Mouse (Mus musculus): Measurements from ENCODE around the gene Ccdc32. TPM values are rescaled to one million over a fixed set of nuclear protein-coding genes. Genes with fewer than 3 reads are reported as not detected.

The Ccdc32 gene
- polyA plus RNA-seq, 1 experiment from 2014 or later = 55.9 TPM

- ATAC-seq = no peak
- Histone ChIP-seq H3K27me3 (replicated peaks; ENCODE audit: control insufficient read depth, insufficient read depth, low read length) (peaks cover 4% of the 10 kb centered on the region; the same call in 1 of the 2 replicates), H3K4me1 (replicated peaks; ENCODE audit: control insufficient read depth, insufficient read depth, low read length) (no peaks in the 10 kb centered on the region), H3K9me3 (ENCODE audit: control insufficient read depth) (no peaks in the 10 kb centered on the region), H3K27ac (ENCODE audit: low read depth, low read length) (no peak overlapping the region), H3K9ac (ENCODE audit: low read depth, low read length) (no peak overlapping the region), H3K4me2 (replicated peaks; ENCODE audit: low read depth) (no peak overlapping the region), H3K4me3 (ENCODE audit: low read depth, low read length) (no peak overlapping the region), H3K36me3 (ENCODE audit: control insufficient read depth, insufficient read depth) (no peaks in the 10 kb centered on the region)
- WGBS = 82% methylated on average over 3 of the region's 3 CpGs
- TF ChIP-seq CTCF (IDR thresholded peaks at IDR 0.05; ENCODE audit: low read depth) = no peak
These were observed 30.1 kb downstream of the Ccdc32 start for GRCm38 (mm10) chr2:118999025-118999639.

DNA sequence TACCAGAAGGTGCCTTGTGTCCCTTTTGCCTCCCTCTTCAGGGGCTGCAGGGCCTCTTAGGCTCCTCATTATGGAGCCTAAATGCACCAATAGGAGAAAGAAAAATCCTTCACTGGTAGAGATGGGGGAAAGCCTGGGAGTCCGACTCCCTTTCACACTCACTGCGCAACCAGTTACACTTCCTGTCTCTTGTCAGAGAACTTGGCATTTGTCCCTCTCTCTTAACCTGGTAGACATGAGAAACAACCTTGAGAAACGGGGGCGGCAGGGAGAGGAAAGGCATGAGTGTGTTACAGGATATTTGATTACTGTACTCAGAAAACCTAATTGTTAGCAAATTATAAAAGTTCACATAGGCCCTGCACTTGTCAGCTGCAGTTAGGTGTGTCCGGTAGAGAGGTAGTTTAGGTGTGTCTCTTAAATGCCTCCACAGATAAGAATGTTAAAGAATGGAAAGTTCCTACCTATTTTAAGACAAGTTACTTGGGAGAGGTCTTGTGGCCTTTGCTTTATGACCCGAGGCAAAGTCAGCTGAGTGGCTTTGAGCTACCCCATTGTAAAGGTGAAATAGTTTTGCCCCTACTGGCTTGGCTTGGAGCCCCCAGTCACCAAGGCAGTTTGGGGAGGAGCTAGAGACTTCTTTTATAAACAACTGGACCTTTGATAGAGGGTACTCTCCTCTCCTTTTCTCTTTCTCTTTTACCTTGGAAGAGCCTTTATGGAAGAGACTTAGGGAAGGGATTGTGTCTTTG, 30.9 kb downstream of the Ccdc32 start:
- ATAC-seq = no peak
- H3K36me3 ChIP-seq (ENCODE audit: control insufficient read depth, insufficient read depth) = no peaks in the 10 kb centered on the region
- H3K27ac ChIP-seq (ENCODE audit: low read depth, low read length) = no peak overlapping the region
- peaks cover 4% of the 10 kb centered on the region; the same call in 1 of the 2 replicates for H3K27me3 ChIP-seq (replicated peaks; ENCODE audit: control insufficient read depth, insufficient read depth, low read length)
- no peak overlapping the region for H3K9ac ChIP-seq (ENCODE audit: low read depth, low read length)
- 34% methylated on average over 6 of the region's 6 CpGs for WGBS
- H3K4me3 ChIP-seq (ENCODE audit: low read depth, low read length) = no peak overlapping the region
- H3K4me1 ChIP-seq (replicated peaks; ENCODE audit: control insufficient read depth, insufficient read depth, low read length) = no peaks in the 10 kb centered on the region
- H3K9me3 ChIP-seq (ENCODE audit: control insufficient read depth) = no peaks in the 10 kb centered on the region
- H3K4me2 ChIP-seq (replicated peaks; ENCODE audit: low read depth) = no peak overlapping the region
- TF ChIP-seq CTCF (IDR thresholded peaks at IDR 0.05; ENCODE audit: low read depth) = no peak

GRCm38 (mm10) chr2:118996798-118997105, 32.4 kb downstream of the Ccdc32 start:
- Histone ChIP-seq H3K4me1 (replicated peaks; ENCODE audit: control insufficient read depth, insufficient read depth, low read length) (no peaks in the 10 kb centered on the region), H3K27me3 (replicated peaks; ENCODE audit: control insufficient read depth, insufficient read depth, low read length) (peaks cover 4% of the 10 kb centered on the region; the same call in 1 of the 2 replicates), H3K9me3 (ENCODE audit: control insufficient read depth) (no peaks in the 10 kb centered on the region), H3K36me3 (ENCODE audit: control insufficient read depth, insufficient read depth) (no peaks in the 10 kb centered on the region), H3K9ac (ENCODE audit: low read depth, low read length) (no peak overlapping the region), H3K4me2 (replicated peaks; ENCODE audit: low read depth) (no peak overlapping the region), H3K27ac (ENCODE audit: low read depth, low read length) (no peak overlapping the region), H3K4me3 (ENCODE audit: low read depth, low read length) (no peak overlapping the region)
- no peak for ATAC-seq
- TF ChIP-seq CTCF (IDR thresholded peaks at IDR 0.05; ENCODE audit: low read depth) = no peak
- 73% methylated on average over 1 of the region's 1 CpGs for WGBS

GRCm38 (mm10) chr2:118995919-118996797, 33.0 kb downstream of the Ccdc32 start:
- no peak overlapping the region for H3K9ac ChIP-seq (ENCODE audit: low read depth, low read length)
- H3K4me1 ChIP-seq (replicated peaks; ENCODE audit: control insufficient read depth, insufficient read depth, low read length) = no peaks in the 10 kb centered on the region
- H3K27ac ChIP-seq (ENCODE audit: low read depth, low read length) = no peak overlapping the region
- ATAC-seq = no peak
- no peak overlapping the region for H3K4me2 ChIP-seq (replicated peaks; ENCODE audit: low read depth)
- no peaks in the 10 kb centered on the region for H3K36me3 ChIP-seq (ENCODE audit: control insufficient read depth, insufficient read depth)
- no peaks in the 10 kb centered on the region for H3K9me3 ChIP-seq (ENCODE audit: control insufficient read depth)
- peaks cover 4% of the 10 kb centered on the region; the same call in 1 of the 2 replicates for H3K27me3 ChIP-seq (replicated peaks; ENCODE audit: control insufficient read depth, insufficient read depth, low read length)
- 49% methylated on average over 16 of the region's 16 CpGs for WGBS
- H3K4me3 ChIP-seq (ENCODE audit: low read depth, low read length) = no peak overlapping the region
- no peak for TF ChIP-seq CTCF (IDR thresholded peaks at IDR 0.05; ENCODE audit: low read depth)

- Histone ChIP-seq H3K4me1 (replicated peaks; ENCODE audit: control insufficient read depth, insufficient read depth, low read length) (no peaks in the 10 kb centered on the region), H3K9me3 (ENCODE audit: control insufficient read depth) (no peaks in the 10 kb centered on the region), H3K27me3 (replicated peaks; ENCODE audit: control insufficient read depth, insufficient read depth, low read length) (peaks cover 4% of the 10 kb centered on the region; the same call in 1 of the 2 replicates), H3K36me3 (ENCODE audit: control insufficient read depth, insufficient read depth) (no peaks in the 10 kb centered on the region), H3K9ac (ENCODE audit: low read depth, low read length) (no peak overlapping the region), H3K4me3 (ENCODE audit: low read depth, low read length) (no peak overlapping the region), H3K27ac (ENCODE audit: low read depth, low read length) (no peak overlapping the region), H3K4me2 (replicated peaks; ENCODE audit: low read depth) (no peak overlapping the region)
- TF ChIP-seq CTCF (IDR thresholded peaks at IDR 0.05; ENCODE audit: low read depth) = no peak
- ATAC-seq = no peak
- 69% methylated on average over 5 of the region's 5 CpGs for WGBS
These were observed 33.7 kb downstream of the Ccdc32 start for GRCm38 (mm10) chr2:118995490-118995889.

- Histone ChIP-seq H3K9ac (ENCODE audit: low read depth, low read length) (no peak overlapping the region), H3K4me3 (ENCODE audit: low read depth, low read length) (no peak overlapping the region), H3K36me3 (ENCODE audit: control insufficient read depth, insufficient read depth) (no peaks in the 10 kb centered on the region), H3K27me3 (replicated peaks; ENCODE audit: control insufficient read depth, insufficient read depth, low read length) (no peaks in the 10 kb centered on the region), H3K4me1 (replicated peaks; ENCODE audit: control insufficient read depth, insufficient read depth, low read length) (no peaks in the 10 kb centered on the region), H3K9me3 (ENCODE audit: control insufficient read depth) (no peaks in the 10 kb centered on the region), H3K4me2 (replicated peaks; ENCODE audit: low read depth) (no peak overlapping the region), H3K27ac (ENCODE audit: low read depth, low read length) (no peak overlapping the region)
- no peak for ATAC-seq
- WGBS = 73% methylated on average over 8 of the region's 8 CpGs
- TF ChIP-seq CTCF (IDR thresholded peaks at IDR 0.05; ENCODE audit: low read depth) = peak; percentile 33
These were observed 45.4 kb downstream of the Ccdc32 start for GRCm38 (mm10) chr2:118983812-118984211.

Data from intestine, postnatal 0 days (tissue).